Mouse (Mus musculus): ENCODE data around the gene Actl7a. TPM values are rescaled to one million over a fixed set of nuclear protein-coding genes. Genes with fewer than 3 reads are reported as not detected.

The Actl7a gene
- not detected for total RNA-seq (2023)

DNA sequence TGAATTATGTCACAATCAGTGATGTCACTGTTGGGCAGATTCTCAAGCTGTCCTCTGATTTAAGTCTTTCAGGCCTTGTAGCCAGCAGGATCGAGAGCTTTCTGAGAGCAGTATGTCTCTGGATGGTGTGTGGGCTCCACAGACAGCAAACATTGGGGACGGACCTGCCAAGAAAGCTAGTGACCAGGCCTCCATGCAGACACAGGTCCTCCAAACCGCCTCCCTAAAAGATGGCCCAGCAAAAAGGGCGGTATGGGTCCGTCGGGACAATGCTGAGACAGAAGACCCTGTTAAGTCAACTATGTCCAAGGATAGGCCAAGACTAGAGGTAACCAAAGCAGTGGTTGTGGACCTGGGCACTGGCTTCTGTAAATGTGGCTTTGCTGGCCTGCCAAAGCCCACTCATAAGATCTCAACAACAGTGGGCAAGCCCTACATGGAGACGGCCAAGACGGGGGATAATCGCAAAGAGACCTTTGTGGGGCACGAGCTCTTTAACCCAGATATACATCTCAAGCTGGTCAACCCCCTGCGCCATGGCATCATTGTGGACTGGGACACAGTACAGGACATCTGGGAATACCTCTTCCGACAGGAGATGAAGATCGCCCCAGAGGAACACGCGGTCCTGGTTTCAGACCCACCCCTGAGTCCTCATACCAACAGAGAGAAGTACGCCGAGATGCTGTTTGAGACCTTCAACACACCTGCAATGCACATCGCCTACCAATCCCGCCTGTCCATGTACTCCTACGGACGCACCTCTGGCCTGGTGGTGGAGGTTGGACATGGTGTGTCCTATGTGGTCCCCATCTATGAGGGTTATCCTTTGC lies at the start of gene Actl7a:
Gene Actl7a (plus strand): TSS at position 51 of the 833 bp plus-strand sequence.

DNA sequence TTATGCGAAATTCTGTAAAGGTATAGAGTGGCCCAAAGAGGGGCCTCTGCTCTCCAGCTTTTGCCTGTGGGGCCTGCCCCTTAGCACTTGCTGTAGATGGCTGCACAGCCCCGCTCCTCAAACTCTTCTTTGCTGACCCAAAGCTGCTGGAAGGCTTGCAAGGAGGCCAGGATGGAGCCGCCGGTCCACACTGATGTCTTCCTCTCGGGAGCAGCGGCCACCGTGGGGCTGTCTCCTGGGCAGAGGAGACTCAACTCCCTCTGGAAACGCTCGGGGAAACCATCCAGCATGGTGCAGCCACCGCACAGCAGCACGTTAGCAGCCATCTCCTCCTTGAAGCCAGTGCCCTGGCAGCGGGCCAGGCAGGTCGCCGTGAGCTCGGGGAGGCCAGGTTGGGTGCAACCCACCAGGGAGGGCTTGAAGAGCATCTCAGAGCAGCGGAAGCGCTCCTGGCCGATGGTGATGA lies 3.2 kb upstream of the Actl7a start, which contains the start of gene Gm26657:
Gene Gm26657 (plus strand): TSS at position 51 of the 466 bp plus-strand sequence.

GRCm38 (mm10) chr4:56741041-56741493 lies 2.1 kb upstream of the Actl7a start, which contains the start of gene Actl7b:
Actl7b (minus strand) TSS chr4:56741443.

Other genes with a start within 250 kb of the Actl7a start
- not detected for gene Gm26657, start 3.3 kb upstream of the Actl7a start, total RNA-seq (2023)
- gene Actl7b, start 2.0 kb upstream of the Actl7a start, total RNA-seq (2023) = 1 to 10 TPM; 3.3 to 3.4 TPM
- gene Elp1, start 58.9 kb downstream of the Actl7a start, total RNA-seq (2023) = 10 to 100 TPM; 47.3 to 57.3 TPM
- gene Fam206a, start 58.9 kb downstream of the Actl7a start, total RNA-seq (2023) = 10 to 100 TPM; 14.1 to 15.7 TPM
- 1 to 10 TPM in 1 of 2 experiments, not detected in 1; 1.5 TPM for gene Ctnnal1, start 121.8 kb downstream of the Actl7a start, total RNA-seq (2023)
- gene Tmem245, start 204.0 kb downstream of the Actl7a start, total RNA-seq (2023) = 10 to 100 TPM; 22.0 to 24.0 TPM
- gene Frrs1l, start 247.0 kb downstream of the Actl7a start, total RNA-seq (2023) = not detected